Mouse (Mus musculus) testis, adult 10 weeks (tissue): ENCODE data around the gene Ndufc1. TPM values are rescaled to one million over a fixed set of nuclear protein-coding genes. Genes with fewer than 3 reads are reported as not detected.

Source experiments
- polyA plus RNA-seq: library from polyadenylated mRNA; stranded (reverse); fragments of 350-450 nt; fragmentation: Illumina TruSeq; extraction: RNeasy Lipid Tissue Mini Kit (QIAGEN cat#74804); gene quantifications from one replicate; pipeline ENCODE4 v1.2.3, GENCODE M21; 2014; ENCODE audit warnings: low read depth, low replicate concordance

The Ndufc1 gene
- polyA plus RNA-seq: 438 TPM

DNA sequence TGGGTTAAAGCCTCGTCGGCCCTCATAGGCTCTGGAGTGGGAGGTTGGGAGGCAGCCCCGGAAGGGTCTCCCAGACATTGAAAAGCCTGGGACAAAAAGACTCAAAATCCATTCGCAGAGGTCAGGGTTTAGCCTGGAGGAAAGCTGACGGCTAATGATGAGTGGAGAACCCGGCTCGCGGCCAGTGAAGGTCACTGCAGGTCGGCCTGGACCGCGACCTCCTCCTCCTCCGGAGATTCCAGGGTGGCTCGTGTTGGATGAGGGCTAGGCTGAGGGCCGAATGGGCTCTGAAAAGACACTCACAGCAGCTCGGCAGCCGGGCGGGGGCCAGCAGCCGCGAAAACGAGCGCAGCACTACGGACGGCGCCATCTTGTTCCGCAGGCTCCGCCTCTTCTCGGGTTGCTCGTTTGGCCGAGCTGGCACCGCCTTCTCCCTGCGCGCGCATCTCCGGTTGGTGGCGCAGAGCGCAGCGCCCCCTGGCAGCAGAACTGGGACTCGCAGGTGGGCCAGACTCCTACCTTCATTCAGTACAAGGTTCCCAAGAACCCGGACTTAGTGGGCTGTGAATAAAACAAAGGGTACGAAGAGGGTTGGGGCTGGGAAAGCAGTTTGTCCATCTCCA is at the start of gene Ndufc1:
Ndufc1 (minus strand) TSS at position 428 of the 623 bp plus-strand sequence.

DNA sequence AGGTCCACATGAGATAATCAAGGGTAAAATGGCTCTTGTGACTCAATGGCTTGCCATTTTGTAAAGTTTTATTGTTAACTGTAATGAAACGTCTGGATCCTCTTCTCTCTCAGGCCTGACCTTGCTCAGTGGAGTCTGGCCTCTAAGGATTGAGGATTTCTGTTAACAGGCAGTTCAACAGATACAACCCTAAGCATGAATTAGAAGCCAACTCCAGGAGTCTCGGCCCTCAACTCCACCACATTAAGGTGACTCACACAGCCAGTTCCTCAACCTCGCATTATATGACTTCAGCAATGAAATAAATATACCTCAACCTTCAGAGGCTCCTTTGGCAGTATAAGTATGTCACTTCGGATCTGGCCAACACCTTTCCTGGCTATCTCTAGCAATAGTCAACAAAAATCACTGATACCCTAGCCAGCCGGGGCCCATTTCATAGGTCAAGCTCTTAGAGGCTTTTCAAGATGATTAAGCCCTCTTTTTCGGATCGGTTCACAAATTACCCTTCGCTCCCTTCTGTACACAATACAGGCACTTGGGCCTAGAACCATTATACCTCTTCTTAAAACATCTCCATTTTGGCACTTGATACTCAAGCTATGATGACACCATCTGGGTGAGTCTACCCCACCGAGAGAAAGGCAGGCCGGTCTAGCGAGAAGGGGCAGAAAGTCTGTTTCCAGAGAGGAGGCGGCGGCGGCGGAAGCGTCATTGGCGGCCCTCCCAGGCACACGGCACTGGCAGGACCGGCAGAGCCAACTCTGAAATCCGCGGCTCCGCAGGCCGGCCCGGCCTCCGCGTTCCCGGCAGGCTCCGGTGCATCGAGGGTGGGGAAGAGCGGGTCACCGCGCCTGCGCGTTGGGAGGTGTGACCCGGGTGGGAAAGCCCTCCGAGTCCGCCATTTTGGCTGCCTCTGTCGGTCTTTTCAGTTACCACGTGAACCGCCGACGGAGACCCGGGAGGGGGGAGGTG is 6.6 kb upstream of the Ndufc1 start, which contains the start of gene Naa15:
Naa15 (plus strand) TSS at position 51 of the 975 bp plus-strand sequence.

DNA sequence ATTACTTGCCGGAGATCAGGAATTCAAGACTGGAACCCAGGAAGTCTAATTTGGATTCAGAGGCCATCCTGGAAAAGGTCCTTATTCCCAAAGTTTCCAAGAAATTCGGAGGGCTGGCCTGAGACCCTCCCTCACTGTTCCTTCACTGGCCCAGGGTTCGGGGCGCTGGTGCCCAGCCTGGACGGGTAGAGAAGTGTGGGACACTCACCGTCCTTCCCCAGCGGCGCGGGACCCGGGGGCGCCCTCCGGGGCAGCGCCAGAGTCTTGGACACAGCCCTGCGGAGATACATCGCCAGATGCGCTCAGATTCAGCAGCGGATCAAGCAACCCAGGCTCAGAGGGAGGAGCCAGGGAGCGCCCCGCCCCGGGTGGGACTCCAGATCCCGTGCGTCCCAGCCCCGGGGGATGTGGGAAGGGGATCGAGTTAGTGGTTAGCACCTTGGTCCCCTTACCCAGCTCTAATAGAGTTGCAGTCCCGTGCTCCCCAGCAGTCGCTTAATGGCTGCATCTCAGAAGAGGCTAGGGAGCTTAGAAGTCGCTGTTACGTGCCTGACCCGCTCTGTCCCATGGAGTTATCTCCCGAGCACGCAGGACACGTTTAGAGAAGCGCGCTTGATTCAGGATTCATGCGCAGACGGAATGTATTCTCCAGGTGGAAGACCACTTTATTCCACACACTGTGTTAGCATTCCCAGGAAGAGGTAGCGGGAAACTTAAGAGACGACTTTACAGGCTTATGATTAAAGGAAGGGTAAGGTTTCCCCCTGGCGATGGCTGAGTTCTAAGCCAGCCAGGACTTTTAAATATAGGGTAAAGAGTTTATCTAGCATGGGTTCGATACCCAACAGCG is 12.3 kb downstream of the Ndufc1 start, which contains the start of gene Mgarp:
Mgarp (minus strand) TSS at position 520 of the 850 bp plus-strand sequence.

Other genes with a start within 250 kb of the Ndufc1 start
- gene Noct, start 184.5 kb downstream of the Ndufc1 start, polyA plus RNA-seq: 9.9 TPM
- 140 TPM for gene Elf2, start 68.3 kb downstream of the Ndufc1 start, polyA plus RNA-seq
- gene Mgarp, start 12.2 kb downstream of the Ndufc1 start, polyA plus RNA-seq: 26.1 TPM
- 330 TPM for gene Naa15, start 6.2 kb upstream of the Ndufc1 start, polyA plus RNA-seq
- gene Rab33b, start 74.9 kb upstream of the Ndufc1 start, polyA plus RNA-seq: 9.5 TPM
- gene Setd7, start 151.9 kb upstream of the Ndufc1 start, polyA plus RNA-seq: 2.5 TPM